Mouse (Mus musculus): ENCODE measurements around the gene Zfp94.
A peak's percentile ranks its signal among the peaks of the same experiment; 100 is the strongest.

The Zfp94 gene

GRCm38 (mm10) chr7:24271191-24271590 lies 45.3 kb downstream of the Zfp94 start:
- DNase-seq: no peak

- DNase-seq: peak; percentile 83
These were observed 46.2 kb downstream of the Zfp94 start, which contains the start of gene Zfp93 for GRCm38 (mm10) chr7:24270288-24270672. Zfp93 (plus strand) TSS chr7:24270420.

- no peak for DNase-seq
These were observed 46.7 kb downstream of the Zfp94 start for GRCm38 (mm10) chr7:24269667-24270287.

GRCm38 (mm10) chr7:24269256-24269655 lies 47.2 kb downstream of the Zfp94 start:
- DNase-seq: no peak

- no peak for DNase-seq
These were observed 48.0 kb downstream of the Zfp94 start for GRCm38 (mm10) chr7:24268176-24269155.

GRCm38 (mm10) chr7:24260000-24260312 lies 56.5 kb downstream of the Zfp94 start:
- no peak for DNase-seq

- no peak for DNase-seq
These were observed 57.0 kb downstream of the Zfp94 start for GRCm38 (mm10) chr7:24259306-24259999.

GRCm38 (mm10) chr7:24254633-24255474 lies 61.6 kb downstream of the Zfp94 start, which contains the start of gene Zfp108:
Zfp108 (plus strand) TSS chr7:24254794.
- peak; percentile 85 for DNase-seq

- no peak for DNase-seq
These were observed 62.5 kb downstream of the Zfp94 start for GRCm38 (mm10) chr7:24253779-24254615.
